Mouse (Mus musculus): ENCODE results near the gene Angptl7.

- no peak for TF ChIP-seq CTCF (IDR thresholded peaks at IDR 0.05; ENCODE audit: insufficient read depth, low read length)
- no peak for TF ChIP-seq POLR2A (IDR thresholded peaks at IDR 0.05; ENCODE audit: borderline replicate concordance, extremely low read depth, low read depth, low read length)
These were observed 18.6 kb downstream of the Angptl7 start for GRCm38 (mm10) chr4:148481557-148482168.

Measured in lung, adult 2 months (tissue).